Mouse (Mus musculus) kidney, postnatal 4 days (tissue): ENCODE results near the gene Klk5.
A peak's percentile ranks its signal among the peaks of the same experiment; 100 is the strongest.

Experiments
- DNase-seq, 2 experiments: peaks; one replicate each; pipeline ENCODE4 v3.0.0; 2021; ENCODE audit warnings: mixed read lengths in 2 of 2

The Klk5 gene

GRCm38 (mm10) chr7:43878281-43878680, 36.5 kb downstream of the Klk5 start:
- no peak for DNase-seq

- DNase-seq = no peak
These were observed 39.1 kb downstream of the Klk5 start, which contains the start of gene Klk4 for GRCm38 (mm10) chr7:43880912-43881311. Gene Klk4 (plus strand): TSS chr7:43881160.

- no peak for DNase-seq
These were observed 40.6 kb downstream of the Klk5 start for GRCm38 (mm10) chr7:43882346-43882745.

- DNase-seq = no peak
These were observed 41.0 kb downstream of the Klk5 start for GRCm38 (mm10) chr7:43882811-43883210.

GRCm38 (mm10) chr7:43883547-43883946, 41.8 kb downstream of the Klk5 start:
- DNase-seq = peak; percentile 69 to 70

- no peak for DNase-seq
These were observed 49.6 kb downstream of the Klk5 start for GRCm38 (mm10) chr7:43891365-43891764.

- DNase-seq = no peak
These were observed 50.0 kb downstream of the Klk5 start for GRCm38 (mm10) chr7:43891788-43892187.

GRCm38 (mm10) chr7:43894836-43895235, 53.1 kb downstream of the Klk5 start:
- peak; percentile 87 to 89 for DNase-seq
